Mouse (Mus musculus): Measurements from ENCODE around the gene Strn4.

The Strn4 gene

DNA sequence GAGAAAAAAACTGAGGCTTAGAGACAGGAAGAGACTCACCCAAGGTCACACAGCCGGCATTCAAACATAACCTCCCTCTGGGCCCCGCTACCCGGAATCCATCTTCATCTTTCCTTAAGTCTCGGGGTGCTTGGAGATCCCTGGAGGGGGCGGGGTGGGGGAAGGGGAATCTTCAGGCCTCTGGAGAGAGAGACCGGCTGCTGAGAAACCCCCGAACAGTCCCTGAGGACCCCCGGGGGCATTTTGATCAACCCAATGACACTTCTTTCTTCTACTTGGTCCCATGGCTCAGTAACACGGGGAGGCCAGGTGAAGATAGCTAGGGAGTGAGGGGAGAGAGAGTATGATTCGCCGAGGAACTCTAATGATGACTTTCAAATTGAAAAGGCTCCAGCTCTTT, 60.3 kb downstream of the Strn4 start:
- DNase-seq (ENCODE audit: extremely low spot score) = no peak

GRCm38 (mm10) chr7:16876608-16877007, 60.9 kb downstream of the Strn4 start:
- peak; percentile 89 for DNase-seq (ENCODE audit: extremely low spot score)

DNA sequence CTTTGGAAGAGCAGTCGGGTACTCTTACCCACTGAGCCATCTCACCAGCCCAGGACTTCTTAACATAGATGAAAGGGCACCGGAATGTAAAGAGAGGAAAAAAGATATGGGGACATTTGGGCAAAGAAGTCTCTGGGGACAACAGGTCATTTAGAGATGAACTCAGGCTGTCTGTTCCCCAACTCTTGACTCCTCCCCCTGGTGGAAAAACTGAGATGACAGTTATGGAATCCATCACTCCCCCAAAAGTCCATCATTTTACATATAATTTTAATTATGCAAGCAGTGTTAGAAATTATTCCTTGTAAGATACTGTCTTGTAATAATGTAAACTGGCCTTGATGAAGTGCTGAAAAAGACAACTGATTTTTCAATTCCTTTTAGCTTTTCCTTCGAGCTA, 62.0 kb downstream of the Strn4 start:
- no peak for DNase-seq (ENCODE audit: extremely low spot score)

- DNase-seq (ENCODE audit: extremely low spot score) = peak; percentile 86
Measured at GRCm38 (mm10) chr7:16879796-16880547, 64.3 kb downstream of the Strn4 start.

GRCm38 (mm10) chr7:16880615-16881014, 64.9 kb downstream of the Strn4 start:
- DNase-seq (ENCODE audit: extremely low spot score) = no peak

DNA sequence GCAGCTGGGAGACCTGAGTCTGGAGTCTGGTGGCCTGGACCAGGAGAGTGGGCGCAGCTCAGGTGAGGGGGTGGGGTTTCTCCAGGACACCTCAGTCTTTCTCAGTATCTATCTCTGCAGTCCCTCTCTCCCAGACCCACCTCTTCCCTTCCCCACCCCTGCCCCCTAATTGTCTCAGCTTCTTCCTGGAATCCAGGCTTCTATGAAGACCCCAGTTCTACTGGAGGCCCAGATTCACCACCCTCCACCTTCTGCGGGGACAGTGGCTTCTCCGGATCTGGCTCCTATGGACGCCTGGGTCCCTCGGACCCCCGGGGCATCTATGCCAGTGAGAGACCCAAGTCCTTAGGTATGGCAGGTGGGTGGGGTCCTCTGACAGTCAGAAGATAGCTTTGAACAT, 67.5 kb downstream of the Strn4 start:
- no peak for DNase-seq (ENCODE audit: extremely low spot score)

DNA sequence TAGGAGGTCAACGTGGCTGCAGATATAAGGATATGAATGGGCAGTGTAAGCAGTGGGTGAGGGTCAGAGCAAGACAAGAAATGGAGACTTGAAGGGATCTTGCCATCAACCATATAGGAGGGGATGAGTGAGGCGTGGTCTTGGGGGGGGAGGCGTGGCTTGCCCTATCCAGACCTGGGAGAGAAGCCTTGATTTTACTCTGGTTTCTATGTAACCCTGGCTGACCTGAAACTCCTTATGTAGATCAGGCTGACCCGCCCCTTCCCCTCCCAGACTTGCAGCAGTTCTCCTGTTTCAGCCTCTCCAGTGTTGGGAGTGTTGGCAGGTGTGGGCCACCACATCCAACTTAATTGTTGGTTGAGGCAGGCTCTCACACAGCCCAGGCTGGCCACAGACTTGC, 68.6 kb downstream of the Strn4 start:
- no peak for DNase-seq (ENCODE audit: extremely low spot score)

- no peak for DNase-seq (ENCODE audit: extremely low spot score)
Measured at GRCm38 (mm10) chr7:16885271-16885776, 69.6 kb downstream of the Strn4 start.

- DNase-seq (ENCODE audit: extremely low spot score) = no peak
Measured at GRCm38 (mm10) chr7:16885905-16886304, 70.2 kb downstream of the Strn4 start.

Data from embryo, embryonic 9.5 days (tissue).